Mouse (Mus musculus): Measurements from ENCODE around the gene Dennd4a. TPM values are rescaled to one million over a fixed set of nuclear protein-coding genes. Genes with fewer than 3 reads are reported as not detected.

Dennd4a gene
- polyA plus RNA-seq, 3 experiments from 2014 or later, result 16.5 to 20.8 (median 20.3) TPM

- ATAC-seq, result no peak
Measured at GRCm38 (mm10) chr9:64925771-64926170, 114.6 kb downstream of the Dennd4a start.

- ATAC-seq, result no peak
Measured at GRCm38 (mm10) chr9:64926201-64926991, 115.3 kb downstream of the Dennd4a start.

GRCm38 (mm10) chr9:64930256-64930655 lies 119.1 kb downstream of the Dennd4a start:
- no peak for ATAC-seq

- no peak for ATAC-seq
Measured at GRCm38 (mm10) chr9:64931751-64932610, 120.8 kb downstream of the Dennd4a start.

GRCm38 (mm10) chr9:64934015-64934754 lies 123.0 kb downstream of the Dennd4a start:
- ATAC-seq, result no peak

- peak; percentile 78 for ATAC-seq
Measured at GRCm38 (mm10) chr9:64936508-64936907, 125.4 kb downstream of the Dennd4a start.

- ATAC-seq, result no peak
Measured at GRCm38 (mm10) chr9:64937491-64937890, 126.4 kb downstream of the Dennd4a start.

- ATAC-seq, result no peak
Measured at GRCm38 (mm10) chr9:64938535-64938934, 127.4 kb downstream of the Dennd4a start.

GRCm38 (mm10) chr9:64939281-64939680 lies 128.1 kb downstream of the Dennd4a start:
- no peak for ATAC-seq

- no peak for ATAC-seq
Measured at GRCm38 (mm10) chr9:64939790-64940189, 128.7 kb downstream of the Dennd4a start.

GRCm38 (mm10) chr9:64940731-64941346 lies 129.7 kb downstream of the Dennd4a start:
- no peak for ATAC-seq

GRCm38 (mm10) chr9:64941650-64942049 lies 130.5 kb downstream of the Dennd4a start:
- no peak for ATAC-seq

- ATAC-seq, result no peak
Measured at GRCm38 (mm10) chr9:64943997-64944396, 132.9 kb downstream of the Dennd4a start.

GRCm38 (mm10) chr9:64947483-64948095 lies 136.4 kb downstream of the Dennd4a start:
- no peak for ATAC-seq

GRCm38 (mm10) chr9:64951161-64951657 lies 140.1 kb downstream of the Dennd4a start, which contains the start of gene Slc24a1:
Gene Slc24a1 (minus strand): TSS chr9:64951607.
- ATAC-seq, result no peak

- ATAC-seq, result no peak
Measured at GRCm38 (mm10) chr9:64952055-64952454, 140.9 kb downstream of the Dennd4a start.

GRCm38 (mm10) chr9:64953190-64953589 lies 142.1 kb downstream of the Dennd4a start:
- ATAC-seq, result no peak

GRCm38 (mm10) chr9:64956337-64956736 lies 145.2 kb downstream of the Dennd4a start:
- ATAC-seq, result no peak

GRCm38 (mm10) chr9:64957276-64957675 lies 146.1 kb downstream of the Dennd4a start:
- no peak for ATAC-seq

GRCm38 (mm10) chr9:64960117-64960977 lies 149.2 kb downstream of the Dennd4a start, which contains the start of gene Ints14:
Gene Ints14 (plus strand): TSS chr9:64960905.
- peak; percentile 98 for ATAC-seq

- ATAC-seq, result peak; percentile 62
Measured at GRCm38 (mm10) chr9:64960978-64961320, 149.8 kb downstream of the Dennd4a start.

All from inflammation-experienced regulatory T-cells, adult 6 months (primary cell).